Mouse (Mus musculus) lung, adult 18-20 months (tissue): Measurements from ENCODE around the gene Plcb3.
A peak's percentile ranks its signal among the peaks of the same experiment; 100 is the strongest.

Experiments
- DNase-seq, 2 experiments: peaks; one replicate each; pipeline ENCODE4 v3.0.0; 2022; ENCODE audit warnings: mixed read lengths in 2 of 2

Plcb3 gene

GRCm38 (mm10) chr19:6919876-6920740 lies 56.2 kb downstream of the Plcb3 start:
- DNase-seq: peak; percentile 68 to 73

GRCm38 (mm10) chr19:6919431-6919830 lies 56.8 kb downstream of the Plcb3 start:
- no peak for DNase-seq

GRCm38 (mm10) chr19:6918321-6918720 lies 57.9 kb downstream of the Plcb3 start:
- no peak for DNase-seq

GRCm38 (mm10) chr19:6916496-6916895 lies 59.8 kb downstream of the Plcb3 start:
- DNase-seq: no peak

- DNase-seq: no peak
These were observed 61.0 kb downstream of the Plcb3 start for GRCm38 (mm10) chr19:6915276-6915675.

GRCm38 (mm10) chr19:6914540-6914939 lies 61.7 kb downstream of the Plcb3 start:
- DNase-seq: no peak

GRCm38 (mm10) chr19:6913991-6914390 lies 62.3 kb downstream of the Plcb3 start:
- DNase-seq: no peak

- no peak for DNase-seq
These were observed 63.2 kb downstream of the Plcb3 start for GRCm38 (mm10) chr19:6913036-6913435.

GRCm38 (mm10) chr19:6912205-6912970 lies 63.9 kb downstream of the Plcb3 start:
- DNase-seq: no peak

- no peak for DNase-seq
These were observed 64.9 kb downstream of the Plcb3 start for GRCm38 (mm10) chr19:6911101-6912074.

GRCm38 (mm10) chr19:6910306-6910705 lies 66.0 kb downstream of the Plcb3 start:
- peak in 1 of 2 experiments; percentile 56 for DNase-seq

- peak; percentile 91 to 95 for DNase-seq
These were observed 66.6 kb downstream of the Plcb3 start, which contains the start of the genes Trmt112 and Prdx5 for GRCm38 (mm10) chr19:6909507-6910289. Gene Trmt112, plus strand, starts transcription at chr19:6909698. Gene Prdx5, minus strand, starts transcription at chr19:6910106.

GRCm38 (mm10) chr19:6909021-6909420 lies 67.2 kb downstream of the Plcb3 start:
- no peak for DNase-seq

GRCm38 (mm10) chr19:6907811-6908540 lies 68.3 kb downstream of the Plcb3 start:
- DNase-seq: peak; percentile 27 to 45

GRCm38 (mm10) chr19:6907094-6907493 lies 69.2 kb downstream of the Plcb3 start:
- DNase-seq: no peak

- DNase-seq: no peak
These were observed 70.1 kb downstream of the Plcb3 start for GRCm38 (mm10) chr19:6906199-6906598.

GRCm38 (mm10) chr19:6905498-6906159 lies 70.6 kb downstream of the Plcb3 start:
- no peak for DNase-seq

GRCm38 (mm10) chr19:6904846-6905245 lies 71.4 kb downstream of the Plcb3 start:
- no peak for DNase-seq

- no peak for DNase-seq
These were observed 73.2 kb downstream of the Plcb3 start for GRCm38 (mm10) chr19:6903031-6903430.
